Mouse (Mus musculus): ENCODE data around the gene Acot7. TPM values are rescaled to one million over a fixed set of nuclear protein-coding genes. Genes with fewer than 3 reads are reported as not detected.

Acot7 gene
- total and polyA plus RNA-seq, 2 experiments from 2014 or later: 259 to 510 TPM

- TF ChIP-seq CTCF (IDR thresholded peaks at IDR 0.05): no peak
- WGBS: 4% methylated on average over 14 of the region's 14 CpGs
- Histone ChIP-seq H3K4me3 (ENCODE audit: low read depth, low read length) (peak overlapping the region; percentile 39), H3K27me3 (ENCODE audit: insufficient read depth, low read length) (peaks cover 65% of the 10 kb centered on the region), H3K9ac (replicated peaks; ENCODE audit: low read length, poor library complexity, severe bottlenecking) (no peak overlapping the region), H3K27ac (ENCODE audit: low read depth, low read length) (no peak overlapping the region), H3K4me2 (ENCODE audit: low read depth, low read length, poor library complexity, severe bottlenecking) (peak overlapping the region; percentile 71), H3K9me3 (ENCODE audit: low read length) (no peaks in the 10 kb centered on the region), H3K36me3 (ENCODE audit: insufficient read depth, low read length) (peaks cover 7% of the 10 kb centered on the region; the same call in 1 of the 2 replicates), H3K4me1 (ENCODE audit: insufficient read depth, low read length) (peaks cover 6% of the 10 kb centered on the region; the same call in 1 of the 2 replicates)
- no peak for DNase-seq (ENCODE audit: low spot score)
- ATAC-seq (ENCODE audit: low FRiP score): no peak
Observed at GRCm38 (mm10) chr4:152312186-152312585, 134.3 kb downstream of the Acot7 start.

- ATAC-seq (ENCODE audit: low FRiP score) (peak; percentile 53; the same call in 1 of the 2 replicates), DNase-seq (ENCODE audit: low spot score) (no peak)
- Histone ChIP-seq H3K36me3 (ENCODE audit: insufficient read depth, low read length) (peaks cover 7% of the 10 kb centered on the region; the same call in 1 of the 2 replicates), H3K4me1 (ENCODE audit: insufficient read depth, low read length) (peaks cover 6% of the 10 kb centered on the region; the same call in 1 of the 2 replicates), H3K4me3 (ENCODE audit: low read depth, low read length) (peak overlapping the region; percentile 39), H3K27me3 (ENCODE audit: insufficient read depth, low read length) (peaks cover 75% of the 10 kb centered on the region), H3K9ac (replicated peaks; ENCODE audit: low read length, poor library complexity, severe bottlenecking) (peak overlapping the region; percentile 59), H3K4me2 (ENCODE audit: low read depth, low read length, poor library complexity, severe bottlenecking) (peak overlapping the region; percentile 71), H3K9me3 (ENCODE audit: low read length) (no peaks in the 10 kb centered on the region), H3K27ac (ENCODE audit: low read depth, low read length) (no peak overlapping the region; the same call in 1 of the 2 replicates)
- TF ChIP-seq CTCF (IDR thresholded peaks at IDR 0.05): no peak
- under 1% methylated on average over 29 of the region's 29 CpGs for WGBS
Observed at GRCm38 (mm10) chr4:152313211-152313632, 135.3 kb downstream of the Acot7 start.

GRCm38 (mm10) chr4:152313934-152314333, 136.0 kb downstream of the Acot7 start:
- DNase-seq (ENCODE audit: low spot score): peak; percentile 75
- H3K4me3 ChIP-seq (ENCODE audit: low read depth, low read length): peak overlapping the region; percentile 39
- H3K9me3 ChIP-seq (ENCODE audit: low read length): no peaks in the 10 kb centered on the region
- H3K36me3 ChIP-seq (ENCODE audit: insufficient read depth, low read length): peaks cover 2% of the 10 kb centered on the region; the same call in 1 of the 2 replicates
- peak overlapping the region; percentile 59 for H3K9ac ChIP-seq (replicated peaks; ENCODE audit: low read length, poor library complexity, severe bottlenecking)
- no peak overlapping the region for H3K27ac ChIP-seq (ENCODE audit: low read depth, low read length)
- peaks cover 77% of the 10 kb centered on the region for H3K27me3 ChIP-seq (ENCODE audit: insufficient read depth, low read length)
- ATAC-seq (ENCODE audit: low FRiP score): peak; percentile 41; the same call in 1 of the 2 replicates
- H3K4me2 ChIP-seq (ENCODE audit: low read depth, low read length, poor library complexity, severe bottlenecking): peak overlapping the region; percentile 71
- TF ChIP-seq CTCF (IDR thresholded peaks at IDR 0.05): peak; percentile 71
- H3K4me1 ChIP-seq (ENCODE audit: insufficient read depth, low read length): peaks cover 6% of the 10 kb centered on the region; the same call in 1 of the 2 replicates

GRCm38 (mm10) chr4:152315498-152316213, 137.7 kb downstream of the Acot7 start:
- no peak overlapping the region for H3K9ac ChIP-seq (replicated peaks; ENCODE audit: low read length, poor library complexity, severe bottlenecking)
- H3K27ac ChIP-seq (ENCODE audit: low read depth, low read length): no peak overlapping the region
- H3K36me3 ChIP-seq (ENCODE audit: insufficient read depth, low read length): no peaks in the 10 kb centered on the region
- peak overlapping the region; percentile 57 for H3K4me2 ChIP-seq (ENCODE audit: low read depth, low read length, poor library complexity, severe bottlenecking)
- H3K9me3 ChIP-seq (ENCODE audit: low read length): no peaks in the 10 kb centered on the region
- no peak for TF ChIP-seq CTCF (IDR thresholded peaks at IDR 0.05)
- WGBS: under 1% methylated on average over 43 of the region's 43 CpGs
- peak overlapping the region; percentile 34 for H3K4me3 ChIP-seq (ENCODE audit: low read depth, low read length)
- DNase-seq (ENCODE audit: low spot score) (no peak), ATAC-seq (ENCODE audit: low FRiP score) (no peak)
- H3K27me3 ChIP-seq (ENCODE audit: insufficient read depth, low read length): peaks cover 70% of the 10 kb centered on the region
- H3K4me1 ChIP-seq (ENCODE audit: insufficient read depth, low read length): peaks cover 6% of the 10 kb centered on the region; the same call in 1 of the 2 replicates

- H3K4me3 ChIP-seq (ENCODE audit: low read depth, low read length): no peak overlapping the region
- no peak for DNase-seq (ENCODE audit: low spot score)
- TF ChIP-seq CTCF (IDR thresholded peaks at IDR 0.05): no peak
- peaks cover 6% of the 10 kb centered on the region; the same call in 1 of the 2 replicates for H3K4me1 ChIP-seq (ENCODE audit: insufficient read depth, low read length)
- H3K9me3 ChIP-seq (ENCODE audit: low read length): no peaks in the 10 kb centered on the region
- no peak for ATAC-seq (ENCODE audit: low FRiP score)
- H3K27ac ChIP-seq (ENCODE audit: low read depth, low read length): no peak overlapping the region
- H3K9ac ChIP-seq (replicated peaks; ENCODE audit: low read length, poor library complexity, severe bottlenecking): no peak overlapping the region
- no peaks in the 10 kb centered on the region for H3K36me3 ChIP-seq (ENCODE audit: insufficient read depth, low read length)
- H3K27me3 ChIP-seq (ENCODE audit: insufficient read depth, low read length): peaks cover 51% of the 10 kb centered on the region
- H3K4me2 ChIP-seq (ENCODE audit: low read depth, low read length, poor library complexity, severe bottlenecking): no peak overlapping the region
- 83% methylated on average over 6 of the region's 6 CpGs for WGBS
Observed at GRCm38 (mm10) chr4:152317631-152318033, 139.7 kb downstream of the Acot7 start.
